In the genomic region with DNA sequence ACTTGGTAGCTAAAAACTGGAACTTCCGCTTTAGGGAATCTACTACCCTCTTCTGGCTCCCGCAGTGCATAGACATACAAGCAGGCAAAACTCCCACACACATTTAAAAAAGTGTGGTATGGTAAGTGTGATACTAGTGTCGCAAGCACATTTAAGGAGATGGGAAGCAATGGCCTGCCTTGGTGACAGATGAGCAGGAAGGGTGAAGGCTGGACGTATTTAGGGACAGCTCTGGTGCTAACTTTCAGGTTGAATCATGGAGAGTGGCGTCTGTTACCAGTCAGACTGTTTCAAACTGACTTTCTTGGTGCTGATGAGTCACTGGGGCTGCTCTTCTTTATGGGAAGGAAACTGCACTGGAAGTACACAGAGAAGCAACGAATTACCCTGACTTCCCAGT, we compare ENCODE assay signal across 27 mouse cellular contexts. TPM values are rescaled to one million over a fixed set of nuclear protein-coding genes. Genes with fewer than 3 reads are reported as not detected.
DNase-seq lines count a peak whose midpoint lies in the region; TF ChIP-seq lines count a peak whose summit lies in the region.
"Had no signal": no experiment of that assay in that cellular context is flagged by ENCODE, and none has a peak within 500 bp of the region (broad histone marks: within the 10 kb centered on the region; RNA-seq: fewer than 3 reads in every experiment).

No protein-coding gene starts in this region.

- no peaks in the 10 kb centered on the region for H3K9me3 ChIP-seq in CH12.LX (replicated peaks; ENCODE audit: low read length)
- H3K9me3 ChIP-seq: G1E; heart, embryonic 13.5 days; kidney, embryonic 15.5 days; midbrain, embryonic 13.5 days had no signal

- H3K27ac ChIP-seq in CH12.LX (ENCODE audit: insufficient read depth, low read depth), result no peak overlapping the region
- H3K27ac ChIP-seq: heart, adult 2 months; heart, embryonic 13.5 days; hindbrain, embryonic 14.5 days; kidney, embryonic 15.5 days; liver, embryonic 14.5 days; macrophage; midbrain, embryonic 13.5 days had no signal

- peaks cover 8 to 57% of the 10 kb centered on the region in 2 experiments for H3K36me3 ChIP-seq in CH12.LX (replicated peaks in 1 of 2; ENCODE audit: control insufficient read depth in 1 of 2, insufficient read depth in 1 of 2, low read length in 1 of 2)

- TF ChIP-seq RAD21 in CH12.LX (IDR thresholded peaks at IDR 0.05; ENCODE audit: low read depth, low read length), result no peak

- no peak overlapping the region for H3K4me3 ChIP-seq in CH12.LX (replicated peaks in 1 of 3; ENCODE audit: low read depth in 2 of 3, low read length in 2 of 3, poor library complexity in 1 of 3)
- H3K4me3 ChIP-seq: erythroblast, embryonic 14.5 days; heart, adult 2 months; heart, embryonic 13.5 days; kidney, embryonic 15.5 days; midbrain, embryonic 13.5 days had no signal

- intact Hi-C loops in left cerebral cortex, postnatal 4 days (cut with DNase I), result no loop called here
- intact Hi-C loops in gastrocnemius, postnatal 14 days (cut with DNase I; ENCODE audit: low total_unique reads), result no loop called here

- no peak for TF ChIP-seq CTCF in CH12.LX (conservative IDR thresholded peaks at IDR 0.05 in 1 of 2, IDR thresholded peaks at IDR 0.05 in 1 of 2; ENCODE audit: low read depth in 2 of 2, low read length in 2 of 2)

- no peaks in the 10 kb centered on the region for H3K27me3 ChIP-seq in CH12.LX (replicated peaks)
- H3K27me3 ChIP-seq: heart, embryonic 13.5 days; kidney, embryonic 15.5 days; midbrain, embryonic 13.5 days had no signal

- H3K4me2 ChIP-seq in CH12.LX (ENCODE audit: insufficient read depth, low read depth, poor library complexity, severe bottlenecking), result no peak overlapping the region
- H3K4me2 ChIP-seq: heart, embryonic 13.5 days; hindbrain, embryonic 14.5 days; kidney, embryonic 15.5 days; midbrain, embryonic 13.5 days had no signal

- DNase-seq in left cerebral cortex, adult 11 months (ENCODE audit: low spot score), result peak; percentile 21
- no peak for DNase-seq in left cerebral cortex, postnatal 4 days
- DNase-seq in CH12.LX (ENCODE audit: extremely low read depth), result no peak
- DNase-seq in brain, adult 2 months (ENCODE audit: low read depth, low spot score), result peak; percentile 72
- peak; percentile 45 for DNase-seq in telencephalon, adult 2 months (ENCODE audit: low read depth, low spot score)
- DNase-seq in gastrocnemius, postnatal 14 days, result no peak
- DNase-seq: adrenal gland, postnatal 10 days; cerebellum, adult 11-12 months; cerebellum, adult 9-11 months; gastrocnemius, postnatal 36 days; heart, adult 2 months; heart, postnatal 10 days; kidney, adult 18-20 months; kidney, postnatal 25 days; liver; lung, adult 2 months; lung, postnatal 10 days; retina, postnatal 1 day; thymus, postnatal 4 days had no signal

- no peaks in the 10 kb centered on the region for H3K79me2 ChIP-seq in CH12.LX (replicated peaks; ENCODE audit: control insufficient read depth, extremely low read depth, insufficient read depth, poor library complexity, severe bottlenecking)

- no peak for TF ChIP-seq EP300 in CH12.LX (IDR thresholded peaks at IDR 0.05; ENCODE audit: low read length)

- H3K9ac ChIP-seq in CH12.LX (ENCODE audit: insufficient read depth, low read depth), result no peak overlapping the region
- H3K9ac ChIP-seq: heart, embryonic 13.5 days; hindbrain, embryonic 14.5 days; kidney, embryonic 15.5 days; liver, embryonic 14.5 days; midbrain, embryonic 13.5 days had no signal

- dilution Hi-C loops in CH12.LX (cut with MboI; ENCODE audit: extremely low pct_ligation_motif_present, extremely low pct_unique_long_range_greater_than_20kb, low sequenced_read_pairs), result no loop called here

- no peak for TF ChIP-seq POLR2A in CH12.LX (IDR thresholded peaks at IDR 0.05; ENCODE audit: low read depth, low read length)

- H3K4me1 ChIP-seq in CH12.LX (ENCODE audit: control insufficient read depth in 1 of 2, insufficient read depth in 2 of 2), result no peaks in the 10 kb centered on the region
- H3K4me1 ChIP-seq: heart, embryonic 13.5 days; kidney, embryonic 15.5 days; midbrain, embryonic 13.5 days had no signal

- in situ Hi-C loops in CH12.LX (cut with MboI; ENCODE audit: low pct_ligation_motif_present, low pct_unique_long_range_greater_than_20kb, low sequenced_read_pairs), result no loop called here

TF ChIP-seq in CH12.LX, 34 proteins besides CTCF, POLR2A, EP300 and RAD21:
- TF ChIP-seq KAT2A (IDR thresholded peaks at IDR 0.05; ENCODE audit: insufficient replicate concordance, low read length) (no peak), IRF4 (IDR thresholded peaks at IDR 0.05; ENCODE audit: low read depth, low read length) (0 out of 2 replicates have a peak, but pooled peaks have one; percentile 24)

RNA-seq across cellular contexts. Expression of gene Rala, which starts 52.5 kb away (rescaled TPM):
- 100 to 1,000 TPM; 183 to 187 TPM for total RNA-seq in left cerebral cortex, postnatal 4 days (2021)
- total RNA-seq in CH12.LX (2012; rRNA removed), result 26.1 and 31.1 TPM in 2 replicates
- total RNA-seq in CH12.LX (2014; rRNA removed), result 26.7 and 32.0 TPM in 2 replicates
- polyA plus RNA-seq in CH12.LX (2012; ENCODE audit: insufficient read length, low read depth), result 45.3 and 70.1 TPM in 2 replicates
- 10 to 100 TPM; 22.9 to 26.3 TPM for total RNA-seq in gastrocnemius, postnatal 14 days (2021)

Comparison
In these comparisons a context has a peak if more than half of its experiments do, and no peak if none do; other contexts are left out.
1. DNase-seq: peak in left cerebral cortex, adult 11 months (single experiment), brain, adult 2 months (single experiment) and telencephalon, adult 2 months (single experiment); none in left cerebral cortex, postnatal 4 days (single experiment), CH12.LX (single experiment) and gastrocnemius, postnatal 14 days (single experiment).
2. RNA of gene Rala, which starts 52.5 kb away (total RNA-seq): 183 to 187 TPM in left cerebral cortex, postnatal 4 days; 26.1 to 32.0 TPM in CH12.LX and 22.9 to 26.3 TPM in gastrocnemius, postnatal 14 days; every median in the first group is over 4 times any median in the second.